Mouse (Mus musculus) bone marrow, adult 2 months (tissue): ENCODE results near the gene Dcaf10. TPM values are rescaled to one million over a fixed set of nuclear protein-coding genes. Genes with fewer than 3 reads are reported as not detected.
"Not testable (repeated sequence)": the region's sequence is repeated elsewhere in the genome, so short reads cannot be mapped to it uniquely, and the experiment has no call there.

ENCODE experiments used
- H3K27ac ChIP-seq: fragments of 200-500 bp; 2 replicates; pipeline ENCODE4 v1.5.1; 2012; ENCODE audit warnings: low read depth, mild to moderate bottlenecking, control low read depth, inconsistent platforms, low read length; ENCODE audit not compliant: control insufficient read depth, poor library complexity, insufficient read depth
- H3K4me1 ChIP-seq: fragments of 200-500 bp; 2 replicates; pipeline ENCODE4 v1.6.1; 2011; ENCODE audit warnings: low read length; ENCODE audit not compliant: control insufficient read depth, insufficient read depth
- H3K4me3 ChIP-seq: fragments of 200-500 bp; replicated peaks from 2 replicates; pipeline ENCODE3; 2011; ENCODE audit warnings: mild to moderate bottlenecking, low read depth, low read length, control low read depth; ENCODE audit not compliant: control insufficient read depth
- CTCF ChIP-seq: fragments of 200-500 bp; IDR thresholded peaks from 2 replicates; pipeline ENCODE4 v1.5.1; 2011; ENCODE audit warnings: low read length, control low read depth; ENCODE audit not compliant: control insufficient read depth, insufficient read depth
- POLR2A ChIP-seq: fragments of 200-500 bp; IDR thresholded peaks from 2 replicates; pipeline ENCODE4 v1.6.1; 2011; ENCODE audit warnings: low read depth, mild to moderate bottlenecking, control low read depth, low read length, borderline replicate concordance; ENCODE audit not compliant: control insufficient read depth
- WGBS: fragments of 180-500 bp; shearing (Covaris S2); methylation state at CpG from one replicate; pipeline ENCODE4 v1.1.7; 2018; 5-methylcytosine and 5-hydroxymethylcytosine counted together
- polyA plus RNA-seq: library from polyadenylated mRNA; stranded (reverse); fragments of >200 nt; gene quantifications from 2 replicates; pipeline ENCODE4 v1.2.4, GENCODE M21; 2011; ENCODE audit warnings: low replicate concordance; ENCODE audit not compliant: missing spikeins, insufficient read depth, insufficient read length

Gene Dcaf10
- polyA plus RNA-seq, 1 experiment: 12.4 TPM

- H3K4me1 ChIP-seq: peaks cover 4% of the 10 kb centered on the region
- whole genome bisulfite sequencing: 34% methylated on average over 4 of the region's 4 CpGs
These were observed 50.2 kb downstream of the Dcaf10 start for GRCm38 (mm10) chr4:45392099-45392498.

GRCm38 (mm10) chr4:45392572-45392971, 50.7 kb downstream of the Dcaf10 start:
- H3K4me3 ChIP-seq: no peak overlapping the region
- no peak for TF ChIP-seq POLR2A
- TF ChIP-seq CTCF: no peak
- H3K27ac ChIP-seq: no peak overlapping the region
- WGBS: 38% methylated on average over 11 of the region's 11 CpGs
- peaks cover 4% of the 10 kb centered on the region for H3K4me1 ChIP-seq

More at GRCm38 (mm10) chr4:45392099-45392498, 50.2 kb downstream of the Dcaf10 start:
- no peak overlapping the region for H3K4me3 ChIP-seq
- no peak overlapping the region for H3K27ac ChIP-seq
- 0 out of 2 replicates have a peak, but pooled peaks have one; percentile 2 for TF ChIP-seq CTCF
- no peak for TF ChIP-seq POLR2A

- TF ChIP-seq POLR2A (no peak), CTCF (no peak)
- 11% methylated on average over 8 of the region's 8 CpGs for WGBS
- H3K4me1 ChIP-seq: peaks cover 4% of the 10 kb centered on the region
- H3K4me3 ChIP-seq: no peak overlapping the region
- H3K27ac ChIP-seq: no peak overlapping the region
These were observed 51.1 kb downstream of the Dcaf10 start for GRCm38 (mm10) chr4:45392994-45393393.

- no peak overlapping the region for H3K4me3 ChIP-seq
- peaks cover 4% of the 10 kb centered on the region for H3K4me1 ChIP-seq
- no peak overlapping the region for H3K27ac ChIP-seq
- TF ChIP-seq POLR2A (no peak), CTCF (no peak)
- 44% methylated on average over 5 of the region's 5 CpGs for WGBS
These were observed 51.8 kb downstream of the Dcaf10 start for GRCm38 (mm10) chr4:45393658-45394057.

GRCm38 (mm10) chr4:45396211-45396610, 54.3 kb downstream of the Dcaf10 start:
- not testable (repeated sequence) for H3K4me1 ChIP-seq, H3K4me3 ChIP-seq, H3K27ac ChIP-seq
- WGBS: 2% methylated on average over 6 of the region's 6 CpGs

- WGBS: 61% methylated on average over 5 of the region's 5 CpGs
- H3K4me1 ChIP-seq, H3K4me3 ChIP-seq: not testable (repeated sequence)
- 0 out of 2 replicates have a peak overlapping the region, but pooled peaks have one; percentile 24 for H3K27ac ChIP-seq
These were observed 56.4 kb downstream of the Dcaf10 start for GRCm38 (mm10) chr4:45398315-45398714.

GRCm38 (mm10) chr4:45399421-45400210, 57.7 kb downstream of the Dcaf10 start:
- 96% methylated on average over 45 of the region's 45 CpGs for WGBS
- H3K4me3 ChIP-seq: no peak overlapping the region
- peaks cover 3% of the 10 kb centered on the region for H3K4me1 ChIP-seq
- TF ChIP-seq CTCF (no peak), POLR2A (no peak)
- H3K27ac ChIP-seq: no peak overlapping the region

GRCm38 (mm10) chr4:45402281-45402680, 60.4 kb downstream of the Dcaf10 start:
- Histone ChIP-seq H3K27ac (peak overlapping the region; percentile 68; the same call in 1 of the 2 replicates), H3K4me1 (peaks cover 2% of the 10 kb centered on the region), H3K4me3 (peak overlapping the region; percentile 23)
- 51% methylated on average over 4 of the region's 4 CpGs for WGBS
- no peak for TF ChIP-seq POLR2A

GRCm38 (mm10) chr4:45402878-45403498, 61.1 kb downstream of the Dcaf10 start:
- peak overlapping the region; percentile 66 for H3K4me3 ChIP-seq
- H3K4me1 ChIP-seq: peaks cover 2% of the 10 kb centered on the region
- 30% methylated on average over 7 of the region's 7 CpGs for WGBS
- no peak for TF ChIP-seq CTCF
- peak overlapping the region; percentile 80 for H3K27ac ChIP-seq
